Mouse (Mus musculus) hindbrain, embryonic 14.5 days (tissue): ENCODE data around the gene Gm49355. TPM values are rescaled to one million over a fixed set of nuclear protein-coding genes. Genes with fewer than 3 reads are reported as not detected.

ENCODE experiments used
- ATAC-seq: fragments of 200-750 bp; cut with Nextera tagmentation; 2 replicates; pipeline ENCODE4 v1.8.0; 2017; ENCODE audit warnings: moderate number of reproducible peaks, mild to moderate bottlenecking, moderate TSS enrichment, moderate library complexity; ENCODE audit not compliant: low FRiP score
- DNase-seq: peaks from one replicate; pipeline ENCODE4 v3.0.0-alpha.2; 2015; ENCODE audit warnings: low spot score
- H3K27ac ChIP-seq: fragments of 300-500 bp; sonication (generic); 2 replicates; pipeline ENCODE4 v1.5.1; 2014; ENCODE audit warnings: mild to moderate bottlenecking, moderate library complexity
- H3K27me3 ChIP-seq: fragments of 300-500 bp; sonication (generic); 2 replicates; pipeline ENCODE4 v1.6.1; 2014; ENCODE audit warnings: mild to moderate bottlenecking, low read length, mixed read lengths; ENCODE audit not compliant: control insufficient read depth, insufficient read depth
- H3K36me3 ChIP-seq: fragments of 300-500 bp; sonication (generic); replicated peaks from 2 replicates; pipeline ENCODE4 v1.6.1; 2014; ENCODE audit not compliant: control insufficient read depth, insufficient read depth
- H3K4me1 ChIP-seq: fragments of 300-500 bp; sonication (generic); replicated peaks from 2 replicates; pipeline ENCODE4 v1.6.1; 2014; ENCODE audit warnings: antibody characterized with exemption, low read length, mixed read lengths; ENCODE audit not compliant: control insufficient read depth, insufficient read depth
- H3K4me2 ChIP-seq: fragments of 300-500 bp; sonication (generic); replicated peaks from 2 replicates; pipeline ENCODE4 v1.6.1; 2014; ENCODE audit warnings: mild to moderate bottlenecking, moderate library complexity
- H3K4me3 ChIP-seq: fragments of 300-500 bp; sonication (generic); replicated peaks from 2 replicates; pipeline ENCODE4 v1.5.1; 2014; ENCODE audit warnings: mild to moderate bottlenecking, low read length
- H3K9ac ChIP-seq: fragments of 300-500 bp; sonication (generic); 2 replicates; pipeline ENCODE4 v1.6.1; 2014
- H3K9me3 ChIP-seq: fragments of 300-500 bp; sonication (generic); 2 replicates; pipeline ENCODE4 v1.6.1; 2016; ENCODE audit warnings: low read length; ENCODE audit not compliant: control insufficient read depth
- WGBS: fragments of 180-500 bp; shearing (Covaris S2); extraction: QIAGEN DNeasy Blood & Tissue Kit; methylation state at CpG from one replicate; pipeline ENCODE4 v1.1.7; 2014; 5-methylcytosine and 5-hydroxymethylcytosine counted together
- polyA plus RNA-seq: library from polyadenylated mRNA; unstranded; fragments of >200 nt; fragmentation: Nextera tagmentation; extraction: Ambion mirVana; gene quantifications from 2 replicates; pipeline ENCODE4 v1.2.1, GENCODE M21; 2014

The Gm49355 gene
- polyA plus RNA-seq, 1 experiment from 2014 or later = 0.12 TPM

DNA sequence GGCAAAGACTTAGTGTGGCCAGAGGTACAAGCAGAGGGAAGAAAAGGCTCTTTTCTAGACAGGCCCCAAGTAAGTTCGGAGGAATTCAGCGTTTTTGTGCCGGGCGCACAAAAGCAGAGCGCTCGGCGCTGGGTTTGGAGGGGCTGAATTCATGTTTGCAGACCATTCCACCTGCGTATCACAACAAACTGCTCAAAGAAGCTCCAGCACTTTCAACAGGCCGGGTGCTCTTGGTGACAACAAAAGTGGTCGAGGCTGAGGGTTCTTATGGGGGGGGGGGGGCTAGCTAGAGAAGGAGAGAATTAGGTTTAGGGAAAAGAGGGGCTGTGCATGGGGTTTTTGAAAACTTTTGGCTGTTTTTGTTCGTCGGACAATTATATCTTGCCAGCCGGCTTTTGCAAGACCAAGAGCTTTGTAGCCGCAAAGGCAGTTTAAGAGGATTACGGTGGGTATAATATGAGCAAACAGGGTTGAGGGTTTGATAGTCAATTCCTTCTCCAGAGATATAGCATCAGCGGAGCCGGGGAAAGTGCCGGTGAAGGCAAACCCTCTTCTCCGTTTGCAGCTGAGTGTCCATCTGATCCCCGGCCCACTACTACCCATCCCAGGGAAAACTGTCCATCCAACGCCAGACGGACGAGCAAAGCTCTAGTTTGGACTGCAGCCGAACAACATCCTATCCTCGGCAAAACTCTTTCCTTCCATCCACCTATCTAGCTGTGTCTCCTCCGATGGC lies 63.3 kb downstream of the Gm49355 start:
- ATAC-seq (no peak), DNase-seq (no peak)
- H3K4me3 ChIP-seq = no peak overlapping the region
- H3K36me3 ChIP-seq = no peaks in the 10 kb centered on the region
- H3K9ac ChIP-seq = no peak overlapping the region
- no peaks in the 10 kb centered on the region for H3K4me1 ChIP-seq
- no peak overlapping the region for H3K4me2 ChIP-seq
- 1% methylated on average over 26 of the region's 26 CpGs for WGBS
- no peaks in the 10 kb centered on the region for H3K9me3 ChIP-seq
- peaks cover 97% of the 10 kb centered on the region for H3K27me3 ChIP-seq
- no peak overlapping the region for H3K27ac ChIP-seq

DNA sequence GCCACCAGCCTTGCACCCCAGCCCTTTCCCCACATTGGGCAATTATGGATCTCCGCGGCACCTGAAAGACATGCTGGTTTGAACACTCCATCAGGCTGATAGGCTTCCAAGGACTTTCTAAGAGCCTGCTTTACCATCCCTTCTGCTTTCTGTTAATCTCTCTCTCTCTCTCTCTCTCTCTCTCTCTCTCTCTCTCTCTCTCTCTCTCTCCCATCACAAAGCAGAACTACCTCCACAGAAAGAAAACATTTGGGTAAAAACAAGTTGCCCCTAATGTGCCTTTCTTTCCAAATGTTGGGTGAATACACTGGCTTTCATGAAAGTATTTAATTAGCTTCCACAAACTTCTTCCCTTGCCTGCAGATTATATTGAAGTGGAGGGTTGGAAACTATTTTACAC lies 64.3 kb downstream of the Gm49355 start, which contains the start of gene Fezf2:
TSS of gene Fezf2 (minus strand) at position 101 of the 400 bp plus-strand sequence.
- Histone ChIP-seq H3K27me3 (peaks cover 98% of the 10 kb centered on the region), H3K36me3 (no peaks in the 10 kb centered on the region), H3K27ac (no peak within 1 kb of the TSS), H3K9ac (no peak within 1 kb of the TSS), H3K4me1 (no peaks in the 10 kb centered on the region), H3K4me2 (no peak within 1 kb of the TSS), H3K9me3 (no peaks in the 10 kb centered on the region), H3K4me3 (no peak within 1 kb of the TSS)
- ATAC-seq = no peak
- no peak for DNase-seq
- WGBS = 0% methylated on average over 2 of the region's 2 CpGs

DNA sequence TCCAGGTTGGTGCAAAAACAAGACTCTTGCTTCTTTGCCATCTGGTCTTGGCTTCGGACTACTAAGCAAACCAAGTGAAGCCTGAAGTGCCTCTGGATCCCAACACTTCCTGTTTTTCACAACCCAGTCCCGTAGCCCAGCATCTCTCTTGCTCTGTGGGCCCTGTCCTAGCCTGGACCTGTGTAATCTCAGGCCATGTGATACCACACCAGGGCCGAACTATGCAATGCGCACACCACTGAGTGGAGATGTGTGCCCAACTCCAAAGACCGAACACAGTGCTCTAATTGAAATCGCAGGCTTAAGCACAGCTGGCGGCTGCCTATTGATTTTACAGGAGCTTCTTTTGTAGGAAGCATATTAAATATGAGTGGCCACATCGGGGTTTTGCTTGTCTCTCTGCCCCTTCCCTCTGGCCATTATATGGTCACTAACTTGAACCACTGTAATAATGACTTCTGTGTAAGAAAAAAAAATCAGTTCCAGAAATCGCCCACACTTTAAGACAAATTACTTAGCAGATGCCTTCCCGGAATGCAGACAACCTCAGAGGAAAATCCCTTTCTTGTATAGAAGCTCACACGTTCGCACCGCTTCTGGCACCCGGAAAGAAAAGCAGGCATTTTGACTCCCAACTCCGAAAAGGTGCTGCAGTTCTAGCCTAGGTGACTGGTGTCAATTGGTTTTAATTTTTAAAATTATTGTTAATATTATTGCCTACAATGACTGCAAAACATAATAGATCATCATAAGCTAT lies 65.7 kb downstream of the Gm49355 start:
- Histone ChIP-seq H3K4me3 (no peak overlapping the region), H3K36me3 (no peaks in the 10 kb centered on the region), H3K27me3 (peaks cover 99% of the 10 kb centered on the region), H3K27ac (no peak overlapping the region), H3K4me1 (no peaks in the 10 kb centered on the region), H3K9ac (no peak overlapping the region), H3K4me2 (no peak overlapping the region), H3K9me3 (no peaks in the 10 kb centered on the region)
- WGBS = 3% methylated on average over 15 of the region's 15 CpGs
- no peak for DNase-seq
- ATAC-seq = no peak

DNA sequence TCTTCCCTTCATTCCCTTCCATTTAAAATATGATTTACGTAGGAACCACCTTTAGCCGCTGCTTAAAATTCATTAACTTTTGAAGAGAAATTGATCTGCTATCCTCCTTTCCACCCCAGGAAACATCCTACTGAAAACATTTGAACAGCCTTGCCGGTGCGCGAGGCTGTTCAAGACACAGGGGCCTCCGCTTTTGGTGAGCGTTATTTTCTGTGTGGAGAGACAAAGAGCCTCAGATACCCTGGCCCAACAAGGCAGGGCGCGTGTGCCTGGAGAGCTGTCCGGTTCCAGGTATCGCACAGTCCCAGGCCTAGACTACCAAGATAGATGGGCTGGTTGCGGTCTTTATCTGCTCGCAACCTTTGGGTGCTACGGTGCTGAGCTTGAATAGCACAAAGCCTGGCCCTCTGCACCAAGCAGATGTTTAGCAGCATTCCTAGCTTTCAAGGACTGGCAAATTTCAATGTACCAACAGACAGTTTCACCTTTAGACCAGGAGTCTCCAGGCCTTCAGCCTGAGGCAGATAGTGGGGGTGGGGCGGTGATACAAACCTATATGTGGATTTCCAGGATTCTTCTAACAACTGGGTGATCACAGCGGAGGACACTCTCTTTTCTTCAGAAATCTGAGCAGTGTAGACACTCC lies 66.6 kb downstream of the Gm49355 start:
- WGBS = 4% methylated on average over 16 of the region's 16 CpGs
- no peak overlapping the region for H3K27ac ChIP-seq
- no peak overlapping the region for H3K4me3 ChIP-seq
- H3K4me2 ChIP-seq = no peak overlapping the region
- no peaks in the 10 kb centered on the region for H3K4me1 ChIP-seq
- DNase-seq (no peak), ATAC-seq (no peak)
- H3K36me3 ChIP-seq = no peaks in the 10 kb centered on the region
- H3K9ac ChIP-seq = no peak overlapping the region
- H3K9me3 ChIP-seq = no peaks in the 10 kb centered on the region
- H3K27me3 ChIP-seq = peaks cover 98% of the 10 kb centered on the region

Other genes starting within 250 kb of the Gm49355 start
- gene 3830406C13Rik, start 197 bp downstream of the Gm49355 start, polyA plus RNA-seq = 36.5 and 38.5 TPM in 2 replicates
- not detected in 2 replicates for gene Fezf2, start 64.2 kb downstream of the Gm49355 start, polyA plus RNA-seq